Mouse (Mus musculus) lung, embryonic 14.5 days (tissue): Measurements from ENCODE around the gene Prkce. TPM values are rescaled to one million over a fixed set of nuclear protein-coding genes. Genes with fewer than 3 reads are reported as not detected.

Experiments
- ATAC-seq: fragments of 200-750 bp; cut with Nextera tagmentation; 2 replicates; pipeline ENCODE4 v1.8.0; 2017; ENCODE audit warnings: mild to moderate bottlenecking, moderate TSS enrichment, moderate library complexity; ENCODE audit not compliant: insufficient read depth
- DNase-seq: peaks from one replicate; pipeline ENCODE4 v3.0.0-alpha.2; 2015
- H3K27ac ChIP-seq: fragments of 300-500 bp; sonication (generic); 2 replicates; pipeline ENCODE4 v1.5.1; 2014; ENCODE audit warnings: low read depth, mild to moderate bottlenecking, moderate library complexity
- H3K27me3 ChIP-seq: fragments of 300-500 bp; sonication (generic); 2 replicates; pipeline ENCODE4 v1.6.1; 2014; ENCODE audit warnings: low read length, control low read depth; ENCODE audit not compliant: insufficient read depth
- H3K36me3 ChIP-seq: fragments of 300-500 bp; sonication (generic); 2 replicates; pipeline ENCODE4 v1.6.1; 2014; ENCODE audit warnings: control low read depth; ENCODE audit not compliant: insufficient read depth
- H3K4me1 ChIP-seq: fragments of 300-500 bp; sonication (generic); 2 replicates; pipeline ENCODE4 v1.6.1; 2014; ENCODE audit warnings: antibody characterized with exemption, control low read depth; ENCODE audit not compliant: insufficient read depth
- H3K4me2 ChIP-seq: fragments of 300-500 bp; sonication (generic); 2 replicates; pipeline ENCODE4 v1.6.1; 2014; ENCODE audit warnings: mild to moderate bottlenecking
- H3K4me3 ChIP-seq: fragments of 300-500 bp; sonication (generic); 2 replicates; pipeline ENCODE4 v1.5.1; 2014; ENCODE audit warnings: low read depth, low read length
- H3K9ac ChIP-seq: fragments of 300-500 bp; sonication (generic); 2 replicates; pipeline ENCODE4 v1.6.1; 2014
- H3K9me3 ChIP-seq: fragments of 300-500 bp; sonication (generic); 2 replicates; pipeline ENCODE4 v1.6.1; 2016; ENCODE audit warnings: low read depth, low read length, control low read depth
- CTCF ChIP-seq: IDR thresholded peaks from 2 replicates; pipeline ENCODE4 v1.5.1; 2016; ENCODE audit warnings: antibody characterized with exemption, low read depth
- WGBS: fragments of 180-500 bp; shearing (Covaris S2); extraction: QIAGEN DNeasy Blood & Tissue Kit; methylation state at CpG from one replicate; pipeline ENCODE4 v1.1.7; 2014; 5-methylcytosine and 5-hydroxymethylcytosine counted together
- polyA plus RNA-seq: library from polyadenylated mRNA; unstranded; fragments of >200 nt; fragmentation: Nextera tagmentation; extraction: Ambion mirVana; gene quantifications from 2 replicates; pipeline ENCODE4 v1.2.1, GENCODE M21; 2014

The Prkce gene
- polyA plus RNA-seq, 1 experiment from 2014 or later = 10.1 TPM

GRCm38 (mm10) chr17:86208821-86209186 is 41.2 kb downstream of the Prkce start:
- Histone ChIP-seq H3K36me3 (no peaks in the 10 kb centered on the region), H3K4me3 (no peak overlapping the region), H3K9me3 (no peaks in the 10 kb centered on the region), H3K27ac (no peak overlapping the region), H3K4me2 (no peak overlapping the region), H3K9ac (no peak overlapping the region), H3K4me1 (no peaks in the 10 kb centered on the region), H3K27me3 (no peaks in the 10 kb centered on the region)
- WGBS = 86% methylated on average over 5 of the region's 5 CpGs
- ATAC-seq (no peak), DNase-seq (no peak)
- TF ChIP-seq CTCF = no peak

- H3K27ac ChIP-seq = no peak overlapping the region
- WGBS = 85% methylated on average over 13 of the region's 13 CpGs
- H3K9ac ChIP-seq = no peak overlapping the region
- TF ChIP-seq CTCF = no peak
- no peak overlapping the region for H3K4me2 ChIP-seq
- H3K9me3 ChIP-seq = no peaks in the 10 kb centered on the region
- H3K4me1 ChIP-seq = no peaks in the 10 kb centered on the region
- no peaks in the 10 kb centered on the region for H3K36me3 ChIP-seq
- ATAC-seq (no peak), DNase-seq (no peak)
- no peaks in the 10 kb centered on the region for H3K27me3 ChIP-seq
- H3K4me3 ChIP-seq = no peak overlapping the region
These were observed 42.2 kb downstream of the Prkce start for GRCm38 (mm10) chr17:86209680-86210251.

- WGBS = 85% methylated on average over 3 of the region's 3 CpGs
- H3K9ac ChIP-seq = no peak overlapping the region
- no peaks in the 10 kb centered on the region for H3K4me1 ChIP-seq
- ATAC-seq (no peak), DNase-seq (no peak)
- no peaks in the 10 kb centered on the region for H3K27me3 ChIP-seq
- H3K9me3 ChIP-seq = no peaks in the 10 kb centered on the region
- TF ChIP-seq CTCF = no peak
- no peak overlapping the region for H3K4me3 ChIP-seq
- H3K4me2 ChIP-seq = no peak overlapping the region
- H3K36me3 ChIP-seq = no peaks in the 10 kb centered on the region
- H3K27ac ChIP-seq = no peak overlapping the region
These were observed 44.6 kb downstream of the Prkce start for GRCm38 (mm10) chr17:86212204-86212603.

GRCm38 (mm10) chr17:86214285-86214684 is 46.7 kb downstream of the Prkce start:
- no peaks in the 10 kb centered on the region for H3K4me1 ChIP-seq
- DNase-seq = no peak
- ATAC-seq = no peak
- no peak overlapping the region for H3K9ac ChIP-seq
- 55% methylated on average over 9 of the region's 9 CpGs for WGBS
- no peak overlapping the region for H3K4me3 ChIP-seq
- TF ChIP-seq CTCF = no peak
- H3K27ac ChIP-seq = no peak overlapping the region
- no peak overlapping the region for H3K4me2 ChIP-seq
- H3K27me3 ChIP-seq = no peaks in the 10 kb centered on the region
- H3K36me3 ChIP-seq = no peaks in the 10 kb centered on the region
- no peaks in the 10 kb centered on the region for H3K9me3 ChIP-seq

GRCm38 (mm10) chr17:86214741-86215140 is 47.2 kb downstream of the Prkce start:
- Histone ChIP-seq H3K36me3 (no peaks in the 10 kb centered on the region), H3K9me3 (no peaks in the 10 kb centered on the region), H3K4me2 (no peak overlapping the region), H3K9ac (no peak overlapping the region), H3K27ac (no peak overlapping the region), H3K27me3 (no peaks in the 10 kb centered on the region), H3K4me1 (no peaks in the 10 kb centered on the region), H3K4me3 (no peak overlapping the region)
- TF ChIP-seq CTCF = no peak
- 72% methylated on average over 14 of the region's 14 CpGs for WGBS
- DNase-seq (no peak), ATAC-seq (no peak)

GRCm38 (mm10) chr17:86215771-86216170 is 48.2 kb downstream of the Prkce start:
- no peaks in the 10 kb centered on the region for H3K27me3 ChIP-seq
- no peak overlapping the region for H3K9ac ChIP-seq
- TF ChIP-seq CTCF = peak; percentile 60
- no peak for DNase-seq
- H3K36me3 ChIP-seq = no peaks in the 10 kb centered on the region
- no peak overlapping the region for H3K27ac ChIP-seq
- no peak overlapping the region for H3K4me2 ChIP-seq
- H3K4me3 ChIP-seq = no peak overlapping the region
- H3K4me1 ChIP-seq = no peaks in the 10 kb centered on the region
- 76% methylated on average over 7 of the region's 7 CpGs for WGBS
- no peaks in the 10 kb centered on the region for H3K9me3 ChIP-seq
- no peak for ATAC-seq

- 79% methylated on average over 5 of the region's 5 CpGs for WGBS
- DNase-seq = no peak
- no peaks in the 10 kb centered on the region for H3K9me3 ChIP-seq
- no peak overlapping the region for H3K4me3 ChIP-seq
- no peak overlapping the region for H3K9ac ChIP-seq
- no peaks in the 10 kb centered on the region for H3K4me1 ChIP-seq
- no peaks in the 10 kb centered on the region for H3K27me3 ChIP-seq
- no peak for TF ChIP-seq CTCF
- no peaks in the 10 kb centered on the region for H3K36me3 ChIP-seq
- no peak overlapping the region for H3K27ac ChIP-seq
- ATAC-seq = no peak
- no peak overlapping the region for H3K4me2 ChIP-seq
These were observed 49.9 kb downstream of the Prkce start for GRCm38 (mm10) chr17:86217468-86217867.

- Histone ChIP-seq H3K27ac (no peak overlapping the region), H3K27me3 (no peaks in the 10 kb centered on the region), H3K4me2 (no peak overlapping the region), H3K9me3 (no peaks in the 10 kb centered on the region), H3K4me3 (no peak overlapping the region), H3K9ac (no peak overlapping the region), H3K4me1 (no peaks in the 10 kb centered on the region), H3K36me3 (no peaks in the 10 kb centered on the region)
- no peak for DNase-seq
- WGBS = 81% methylated on average over 11 of the region's 11 CpGs
- ATAC-seq = no peak
- 0 out of 2 replicates have a peak, but pooled peaks have one; percentile 1 for TF ChIP-seq CTCF
These were observed 51.0 kb downstream of the Prkce start for GRCm38 (mm10) chr17:86218553-86218952.
